Mouse (Mus musculus): Measurements from ENCODE around the gene Hoxb2.

DNA sequence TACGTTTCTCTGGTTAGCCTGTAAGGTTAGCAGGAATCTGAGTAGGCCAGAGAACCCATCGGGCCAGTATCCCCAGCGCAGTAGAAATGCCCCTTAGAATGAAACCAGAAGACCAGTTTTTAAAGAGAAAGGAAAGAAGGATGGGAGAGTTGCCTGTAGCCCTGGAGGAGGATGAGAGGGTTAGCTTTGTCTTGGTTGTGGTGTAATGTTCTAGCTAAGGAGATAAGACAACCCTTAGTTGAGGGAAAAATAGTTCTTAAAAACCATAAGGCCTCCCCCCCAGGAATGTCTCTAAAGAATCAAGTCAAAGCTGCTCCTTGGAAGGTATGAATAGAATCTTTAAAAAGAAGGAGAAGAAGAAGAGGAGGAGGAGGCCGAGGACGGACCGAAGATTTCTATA is 27.6 kb upstream of the Hoxb2 start:
- no peak for TF ChIP-seq POLR2A (IDR thresholded peaks at IDR 0.05; ENCODE audit: control insufficient read depth, low read depth, low read length)
- TF ChIP-seq CTCF (IDR thresholded peaks at IDR 0.05; ENCODE audit: control insufficient read depth, insufficient read depth, insufficient replicate concordance, low read depth, low read length): no peak

Measured in testis, adult 2 months (tissue).